In the genomic region with DNA sequence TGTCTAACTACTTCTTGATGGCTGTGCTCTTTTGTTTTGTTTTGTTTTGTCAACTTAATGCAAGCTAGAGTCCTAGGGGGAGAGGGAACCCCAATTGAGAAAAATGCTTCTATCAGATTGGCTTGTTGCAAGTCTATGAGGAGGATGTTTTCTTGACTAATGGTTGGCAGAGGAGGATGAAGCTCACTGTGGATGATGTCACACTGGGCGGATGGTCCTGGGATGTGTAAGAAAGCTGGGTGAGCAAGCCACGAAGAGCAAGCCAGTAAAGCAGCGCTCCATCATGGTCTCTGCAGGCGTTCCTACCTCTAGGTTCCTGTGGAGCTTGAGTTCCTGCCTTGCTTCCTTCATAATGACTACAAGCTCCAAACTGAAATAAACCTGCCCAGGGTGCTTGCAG, we compare ENCODE assay signal across 19 mouse cellular contexts. TPM values are rescaled to one million over a fixed set of nuclear protein-coding genes. Genes with fewer than 3 reads are reported as not detected.
DNase-seq lines count a peak whose midpoint lies in the region; ATAC-seq and TF ChIP-seq lines count a peak whose summit lies in the region.
"Had no signal": no experiment of that assay in that cellular context is flagged by ENCODE, and none has a peak within 500 bp of the region (broad histone marks: within the 10 kb centered on the region; RNA-seq: fewer than 3 reads in every experiment).

No protein-coding gene starts in this region.

- ATAC-seq in limb, embryonic 13.5 days (ENCODE audit: low FRiP score, low read depth): 0 out of 2 replicates have a peak, but pooled peaks have one; percentile 26
- ATAC-seq in hindbrain, embryonic 12.5 days (ENCODE audit: low FRiP score): no peak
- ATAC-seq in midbrain, embryonic 14.5 days (ENCODE audit: low FRiP score, low TSS enrichment): no peak
- ATAC-seq: activated CD4-positive, CD25-positive, alpha-beta regulatory T cell, adult 4 months; intestine, embryonic 16.5 days; midbrain, embryonic 13.5 days had no signal

- intact Hi-C loops in gastrocnemius, adult 2 months (cut with DNase I): no loop called here
- intact Hi-C loops in gastrocnemius, postnatal 36 days (cut with DNase I): no loop called here

- no peak overlapping the region for H3K4me2 ChIP-seq in limb, embryonic 13.5 days (replicated peaks)
- no peak overlapping the region for H3K4me2 ChIP-seq in hindbrain, embryonic 12.5 days (replicated peaks)
- H3K4me2 ChIP-seq in midbrain, embryonic 14.5 days (ENCODE audit: low read length): no peak overlapping the region
- H3K4me2 ChIP-seq: heart, embryonic 13.5 days; hindbrain, embryonic 15.5 days; limb, embryonic 15.5 days; liver, embryonic 15.5 days; midbrain, embryonic 13.5 days had no signal

- no peak overlapping the region for H3K9ac ChIP-seq in limb, embryonic 13.5 days
- H3K9ac ChIP-seq in hindbrain, embryonic 12.5 days: no peak overlapping the region
- H3K9ac ChIP-seq in midbrain, embryonic 14.5 days (replicated peaks; ENCODE audit: low read length): no peak overlapping the region
- H3K9ac ChIP-seq: heart, embryonic 13.5 days; hindbrain, embryonic 15.5 days; limb, embryonic 15.5 days; liver, embryonic 15.5 days; midbrain, embryonic 13.5 days had no signal

- H3K27me3 ChIP-seq in limb, embryonic 13.5 days: no peaks in the 10 kb centered on the region
- H3K27me3 ChIP-seq in hindbrain, embryonic 12.5 days: no peaks in the 10 kb centered on the region
- H3K27me3 ChIP-seq in midbrain, embryonic 14.5 days (ENCODE audit: control insufficient read depth, insufficient read depth, low read length): no peaks in the 10 kb centered on the region
- H3K27me3 ChIP-seq: heart, embryonic 13.5 days; hindbrain, embryonic 15.5 days; limb, embryonic 15.5 days; liver, embryonic 15.5 days; midbrain, embryonic 13.5 days had no signal

- peaks cover 27% of the 10 kb centered on the region for H3K4me1 ChIP-seq in limb, embryonic 13.5 days
- peaks cover 19% of the 10 kb centered on the region for H3K4me1 ChIP-seq in hindbrain, embryonic 12.5 days
- no peaks in the 10 kb centered on the region for H3K4me1 ChIP-seq in midbrain, embryonic 14.5 days (ENCODE audit: control insufficient read depth, insufficient read depth, low read length)
- H3K4me1 ChIP-seq: liver, embryonic 15.5 days had no signal

- H3K27ac ChIP-seq in gastrocnemius, adult 2 months: peak overlapping the region; percentile 74
- no peak overlapping the region for H3K27ac ChIP-seq in limb, embryonic 13.5 days
- no peak overlapping the region for H3K27ac ChIP-seq in hindbrain, embryonic 12.5 days
- no peak overlapping the region for H3K27ac ChIP-seq in midbrain, embryonic 14.5 days (replicated peaks; ENCODE audit: low read depth, low read length)
- H3K27ac ChIP-seq: heart, embryonic 13.5 days; hindbrain, embryonic 15.5 days; limb, embryonic 15.5 days; liver, embryonic 15.5 days; midbrain, embryonic 13.5 days had no signal

- H3K9me3 ChIP-seq in limb, embryonic 13.5 days: no peaks in the 10 kb centered on the region
- no peaks in the 10 kb centered on the region for H3K9me3 ChIP-seq in hindbrain, embryonic 12.5 days (replicated peaks)
- no peaks in the 10 kb centered on the region for H3K9me3 ChIP-seq in midbrain, embryonic 14.5 days (ENCODE audit: control insufficient read depth, low read length)
- H3K9me3 ChIP-seq: heart, embryonic 13.5 days; hindbrain, embryonic 15.5 days; limb, embryonic 15.5 days; liver, embryonic 15.5 days; midbrain, embryonic 13.5 days had no signal

- DNase-seq in gastrocnemius, adult 2 months: peak; percentile 51
- no peak for DNase-seq in gastrocnemius, postnatal 36 days
- DNase-seq in 3T3-L1 (ENCODE audit: low read depth, low spot score) (peak; percentile 54), R1 (ENCODE audit: low read depth, low spot score) (peak; percentile 33)
- DNase-seq in midbrain, embryonic 14.5 days: no peak
- DNase-seq: adrenal gland, postnatal 10 days; cerebellum, postnatal 10 days; layer of hippocampus, postnatal 36 days; retina, postnatal 1 day; thymus, postnatal 25 days had no signal

- 71% methylated on average over 4 of the region's 4 CpGs for WGBS in limb, embryonic 13.5 days
- 75% methylated on average over 4 of the region's 4 CpGs for WGBS in hindbrain, embryonic 12.5 days
- WGBS in midbrain, embryonic 14.5 days: 89% methylated on average over 4 of the region's 4 CpGs

- H3K36me3 ChIP-seq in limb, embryonic 13.5 days: no peaks in the 10 kb centered on the region
- H3K36me3 ChIP-seq in hindbrain, embryonic 12.5 days: no peaks in the 10 kb centered on the region
- no peaks in the 10 kb centered on the region for H3K36me3 ChIP-seq in midbrain, embryonic 14.5 days (ENCODE audit: control insufficient read depth, insufficient read depth, low read length)
- H3K36me3 ChIP-seq: heart, embryonic 13.5 days; hindbrain, embryonic 15.5 days; limb, embryonic 15.5 days; liver, embryonic 15.5 days; midbrain, embryonic 13.5 days had no signal

- no peak for TF ChIP-seq CTCF in gastrocnemius, adult 2 months (IDR thresholded peaks at IDR 0.05)

- no peak overlapping the region for H3K4me3 ChIP-seq in gastrocnemius, adult 2 months
- H3K4me3 ChIP-seq in limb, embryonic 13.5 days: no peak overlapping the region
- H3K4me3 ChIP-seq in hindbrain, embryonic 12.5 days: no peak overlapping the region
- no peak overlapping the region for H3K4me3 ChIP-seq in midbrain, embryonic 14.5 days (replicated peaks; ENCODE audit: low read depth, low read length)
- H3K4me3 ChIP-seq: heart, embryonic 13.5 days; hindbrain, embryonic 15.5 days; limb, embryonic 15.5 days; liver, embryonic 15.5 days; midbrain, embryonic 13.5 days had no signal

RNA-seq across cellular contexts. Expression of a gene that starts 25.4 kb away (rescaled TPM):
- 1 to 10 TPM in 1 of 2 experiments, under 1 TPM in 1; 0.59 to 1.6 TPM for total RNA-seq in gastrocnemius, adult 2 months (2021)
- total RNA-seq in gastrocnemius, postnatal 36 days (2021): 1 to 10 TPM; 1.6 TPM
- 26.1 and 28.3 TPM in 2 replicates for polyA plus RNA-seq in limb, embryonic 13.5 days (2015; fragmentation: Nextera tagmentation; extraction: Ambion mirVana)
- 61.2 and 80.7 TPM in 2 replicates for polyA plus RNA-seq in hindbrain, embryonic 12.5 days (2016; fragmentation: Nextera tagmentation; extraction: Ambion mirVana)
- 84.3 and 88.4 TPM in 2 replicates for polyA plus RNA-seq in midbrain, embryonic 14.5 days (2014; fragmentation: Nextera tagmentation; extraction: Ambion mirVana)

Comparison
In these comparisons a context has a peak if more than half of its experiments do, and no peak if none do; other contexts are left out.
1. DNase-seq: peak in gastrocnemius, adult 2 months (single experiment), 3T3-L1 (single experiment) and R1 (single experiment); none in gastrocnemius, postnatal 36 days (0 of 2) and midbrain, embryonic 14.5 days (single experiment).